Mouse (Mus musculus) liver, embryonic 14.5 days (tissue): ENCODE data around the gene Cep295nl.

Source experiments
- CTCF ChIP-seq: IDR thresholded peaks from 2 replicates; pipeline ENCODE4 v1.5.1; 2016; ENCODE audit warnings: antibody characterized with exemption, low read depth, control low read depth
- EP300 ChIP-seq: IDR thresholded peaks from 2 replicates; pipeline ENCODE4 v1.6.1; 2016; ENCODE audit warnings: antibody characterized with exemption, low read depth

- TF ChIP-seq CTCF: no peak
- no peak for TF ChIP-seq EP300
These were observed 12.4 kb upstream of the Cep295nl start for GRCm38 (mm10) chr11:118354636-118355191.
